Mouse (Mus musculus) lung, embryonic 16.5 days (tissue): ENCODE measurements around the gene Lyrm1. TPM values are rescaled to one million over a fixed set of nuclear protein-coding genes. Genes with fewer than 3 reads are reported as not detected.
A peak's percentile ranks its signal among the peaks of the same experiment; 100 is the strongest.

Experiments used
- ATAC-seq: fragments of 200-750 bp; cut with Nextera tagmentation; 2 replicates; pipeline ENCODE4 v1.8.0; 2017; ENCODE audit warnings: low read depth, mild to moderate bottlenecking, moderate library complexity
- H3K27ac ChIP-seq: fragments of 300-500 bp; sonication (generic); 2 replicates; pipeline ENCODE4 v1.5.1; 2014; ENCODE audit warnings: mild to moderate bottlenecking, control low read depth, low read length
- H3K27me3 ChIP-seq: fragments of 300-500 bp; sonication (generic); 2 replicates; pipeline ENCODE4 v1.6.1; 2014; ENCODE audit warnings: low read depth, low read length, mixed read lengths; ENCODE audit not compliant: control insufficient read depth, insufficient read depth
- H3K36me3 ChIP-seq: fragments of 300-500 bp; sonication (generic); 2 replicates; pipeline ENCODE4 v1.6.1; 2014; ENCODE audit warnings: low read length; ENCODE audit not compliant: control insufficient read depth, insufficient read depth
- H3K4me1 ChIP-seq: fragments of 300-500 bp; sonication (generic); replicated peaks from 2 replicates; pipeline ENCODE4 v1.6.1; 2014; ENCODE audit warnings: low read length, mixed read lengths; ENCODE audit not compliant: control insufficient read depth, insufficient read depth
- H3K4me2 ChIP-seq: fragments of 300-500 bp; sonication (generic); 2 replicates; pipeline ENCODE4 v1.6.1; 2014; ENCODE audit warnings: low read depth, low read length, control low read depth
- H3K4me3 ChIP-seq: fragments of 300-500 bp; sonication (generic); 2 replicates; pipeline ENCODE4 v1.5.1; 2014; ENCODE audit warnings: mild to moderate bottlenecking, low read length, control low read depth
- H3K9ac ChIP-seq: fragments of 300-500 bp; sonication (generic); 2 replicates; pipeline ENCODE4 v1.6.1; 2014; ENCODE audit warnings: low read length, control low read depth
- H3K9me3 ChIP-seq: fragments of 300-500 bp; sonication (generic); 2 replicates; pipeline ENCODE4 v1.6.1; 2016; ENCODE audit warnings: low read length; ENCODE audit not compliant: control insufficient read depth
- WGBS: fragments of 180-500 bp; shearing (Covaris S2); extraction: QIAGEN DNeasy Blood & Tissue Kit; methylation state at CpG from one replicate; pipeline ENCODE4 v1.1.7; 2014; 5-methylcytosine and 5-hydroxymethylcytosine counted together
- polyA plus RNA-seq: library from polyadenylated mRNA; unstranded; fragments of >200 nt; fragmentation: Nextera tagmentation; extraction: Ambion mirVana; gene quantifications from 2 replicates; pipeline ENCODE4 v1.2.1, GENCODE M21; 2015

The Lyrm1 gene
- polyA plus RNA-seq, 1 experiment from 2014 or later = 6.6 TPM

GRCm38 (mm10) chr7:119941569-119941968 lies 45.9 kb downstream of the Lyrm1 start:
- H3K4me1 ChIP-seq = no peaks in the 10 kb centered on the region
- no peak overlapping the region for H3K27ac ChIP-seq
- no peak overlapping the region for H3K9ac ChIP-seq
- no peak overlapping the region for H3K4me3 ChIP-seq
- H3K9me3 ChIP-seq = no peaks in the 10 kb centered on the region
- WGBS = 44% methylated on average over 2 of the region's 2 CpGs
- H3K36me3 ChIP-seq = no peaks in the 10 kb centered on the region
- H3K27me3 ChIP-seq = no peaks in the 10 kb centered on the region
- ATAC-seq = peak; percentile 17; the same call in 1 of the 2 replicates
- H3K4me2 ChIP-seq = no peak overlapping the region

- Histone ChIP-seq H3K4me3 (no peak overlapping the region), H3K27ac (no peak overlapping the region), H3K4me2 (no peak overlapping the region), H3K9ac (no peak overlapping the region), H3K9me3 (no peaks in the 10 kb centered on the region), H3K4me1 (no peaks in the 10 kb centered on the region), H3K27me3 (no peaks in the 10 kb centered on the region), H3K36me3 (no peaks in the 10 kb centered on the region)
- 41% methylated on average over 1 of the region's 1 CpGs for WGBS
- ATAC-seq = no peak
Measured at GRCm38 (mm10) chr7:119954047-119954446, 58.4 kb downstream of the Lyrm1 start.

GRCm38 (mm10) chr7:119957421-119957820 lies 61.8 kb downstream of the Lyrm1 start:
- no peaks in the 10 kb centered on the region for H3K27me3 ChIP-seq
- no peaks in the 10 kb centered on the region for H3K9me3 ChIP-seq
- H3K27ac ChIP-seq = no peak overlapping the region
- no peak overlapping the region for H3K4me3 ChIP-seq
- no peak for ATAC-seq
- H3K9ac ChIP-seq = no peak overlapping the region
- H3K4me1 ChIP-seq = no peaks in the 10 kb centered on the region
- H3K36me3 ChIP-seq = no peaks in the 10 kb centered on the region
- no peak overlapping the region for H3K4me2 ChIP-seq

GRCm38 (mm10) chr7:119959091-119959490 lies 63.4 kb downstream of the Lyrm1 start:
- Histone ChIP-seq H3K9me3 (no peaks in the 10 kb centered on the region), H3K27me3 (no peaks in the 10 kb centered on the region), H3K4me2 (no peak overlapping the region), H3K4me1 (no peaks in the 10 kb centered on the region), H3K9ac (no peak overlapping the region), H3K4me3 (no peak overlapping the region), H3K27ac (no peak overlapping the region), H3K36me3 (no peaks in the 10 kb centered on the region)
- 53% methylated on average over 4 of the region's 4 CpGs for WGBS
- no peak for ATAC-seq

- 89% methylated on average over 4 of the region's 4 CpGs for WGBS
- no peak overlapping the region for H3K27ac ChIP-seq
- H3K9me3 ChIP-seq = no peaks in the 10 kb centered on the region
- ATAC-seq = no peak
- H3K4me3 ChIP-seq = no peak overlapping the region
- H3K9ac ChIP-seq = no peak overlapping the region
- H3K36me3 ChIP-seq = no peaks in the 10 kb centered on the region
- H3K27me3 ChIP-seq = no peaks in the 10 kb centered on the region
- H3K4me2 ChIP-seq = no peak overlapping the region
- H3K4me1 ChIP-seq = no peaks in the 10 kb centered on the region
Measured at GRCm38 (mm10) chr7:119959491-119959890, 63.8 kb downstream of the Lyrm1 start.

GRCm38 (mm10) chr7:119960006-119960405 lies 64.3 kb downstream of the Lyrm1 start:
- no peak overlapping the region for H3K4me3 ChIP-seq
- no peak overlapping the region for H3K27ac ChIP-seq
- no peaks in the 10 kb centered on the region for H3K4me1 ChIP-seq
- 67% methylated on average over 6 of the region's 6 CpGs for WGBS
- no peak overlapping the region for H3K9ac ChIP-seq
- ATAC-seq = no peak
- no peaks in the 10 kb centered on the region for H3K9me3 ChIP-seq
- no peak overlapping the region for H3K4me2 ChIP-seq
- no peaks in the 10 kb centered on the region for H3K27me3 ChIP-seq
- no peaks in the 10 kb centered on the region for H3K36me3 ChIP-seq

- 77% methylated on average over 6 of the region's 6 CpGs for WGBS
- Histone ChIP-seq H3K27ac (no peak overlapping the region), H3K4me2 (no peak overlapping the region), H3K4me1 (no peaks in the 10 kb centered on the region), H3K9me3 (no peaks in the 10 kb centered on the region), H3K9ac (no peak overlapping the region), H3K27me3 (no peaks in the 10 kb centered on the region), H3K4me3 (no peak overlapping the region), H3K36me3 (no peaks in the 10 kb centered on the region)
- no peak for ATAC-seq
Measured at GRCm38 (mm10) chr7:119960546-119960945, 64.9 kb downstream of the Lyrm1 start.

GRCm38 (mm10) chr7:119961107-119961506 lies 65.4 kb downstream of the Lyrm1 start:
- H3K9me3 ChIP-seq = no peaks in the 10 kb centered on the region
- no peak overlapping the region for H3K27ac ChIP-seq
- no peaks in the 10 kb centered on the region for H3K36me3 ChIP-seq
- ATAC-seq = no peak
- H3K9ac ChIP-seq = no peak overlapping the region
- H3K4me3 ChIP-seq = no peak overlapping the region
- H3K27me3 ChIP-seq = no peaks in the 10 kb centered on the region
- H3K4me1 ChIP-seq = no peaks in the 10 kb centered on the region
- H3K4me2 ChIP-seq = no peak overlapping the region
- WGBS = 57% methylated on average over 2 of the region's 2 CpGs

GRCm38 (mm10) chr7:119965205-119965604 lies 69.5 kb downstream of the Lyrm1 start:
- Histone ChIP-seq H3K9ac (no peak overlapping the region), H3K4me2 (no peak overlapping the region), H3K27me3 (no peaks in the 10 kb centered on the region), H3K36me3 (no peaks in the 10 kb centered on the region), H3K4me3 (no peak overlapping the region), H3K4me1 (no peaks in the 10 kb centered on the region), H3K27ac (no peak overlapping the region), H3K9me3 (no peaks in the 10 kb centered on the region)
- WGBS = 75% methylated on average over 4 of the region's 4 CpGs
- no peak for ATAC-seq
